Mouse (Mus musculus) stomach, postnatal 0 days (tissue): ENCODE results near the gene Pias3.

ENCODE experiments used
- CTCF ChIP-seq: IDR thresholded peaks from 2 replicates; pipeline ENCODE4 v1.5.1; 2016; ENCODE audit warnings: antibody characterized with exemption, low read depth, mild to moderate bottlenecking, moderate library complexity
- EP300 ChIP-seq: optimal IDR thresholded peaks from 2 replicates; pipeline ENCODE3; 2016; ENCODE audit warnings: antibody characterized with exemption

DNA sequence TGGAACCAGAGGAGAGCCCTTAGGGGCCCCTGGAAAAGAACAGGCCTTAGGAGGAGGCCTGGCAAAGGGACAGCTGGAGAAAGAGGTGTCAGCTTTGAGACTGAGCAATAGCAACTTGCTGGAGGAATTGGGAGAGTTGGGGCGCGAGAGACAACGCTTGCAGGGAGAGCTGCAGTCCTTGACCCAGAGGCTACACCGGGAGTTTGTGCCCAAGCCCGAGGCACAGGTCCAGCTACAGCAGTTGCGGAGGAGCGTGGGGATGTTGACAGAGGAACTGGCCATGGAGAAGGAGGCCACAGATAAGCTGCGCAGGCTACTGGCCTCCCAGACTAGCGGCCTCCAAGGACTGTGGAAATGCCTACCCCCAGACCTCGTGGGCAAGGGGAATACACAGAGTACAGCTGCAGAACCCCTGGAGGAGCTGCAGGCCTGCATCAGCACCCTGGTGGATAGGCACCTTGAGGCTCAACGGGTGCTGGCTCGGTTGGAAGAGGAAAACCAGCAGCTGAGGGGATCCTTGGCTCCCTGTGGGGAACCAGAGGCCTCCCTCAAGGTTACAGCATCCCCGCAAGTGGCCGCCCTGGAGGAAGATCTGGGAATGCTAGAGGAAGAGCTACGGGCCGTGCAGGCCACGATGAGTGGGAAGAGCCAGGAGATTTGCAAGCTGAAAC is 11.9 kb upstream of the Pias3 start:
- TF ChIP-seq CTCF (no peak), EP300 (no peak)
